Mouse (Mus musculus): Measurements from ENCODE around the gene Sept1. TPM values are rescaled to one million over a fixed set of nuclear protein-coding genes. Genes with fewer than 3 reads are reported as not detected.

The Sept1 gene
- polyA plus RNA-seq, 1 experiment from 2014 or later = 18.6 TPM

DNA sequence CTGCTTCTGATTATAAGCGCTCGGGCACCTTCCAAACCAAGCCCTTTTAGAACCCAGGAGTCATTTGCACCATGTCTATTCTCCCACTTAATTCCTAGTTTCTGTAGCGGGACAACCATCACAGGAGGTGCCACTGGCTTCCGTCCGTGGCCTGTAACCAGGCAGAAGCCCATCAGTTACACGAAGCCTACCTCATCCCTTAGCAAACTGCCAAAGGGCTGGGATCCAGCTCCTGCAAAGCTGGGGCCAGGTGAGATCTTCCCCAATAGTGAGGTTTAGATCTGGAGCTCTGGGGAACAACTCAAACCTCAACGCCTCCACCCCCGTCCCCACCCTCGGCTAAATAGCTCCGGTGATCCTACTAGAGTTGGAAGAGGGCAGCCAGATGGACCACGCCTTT, 36.4 kb downstream of the Sept1 start:
- Histone ChIP-seq H3K9me3 (ENCODE audit: low read length) (no peaks in the 10 kb centered on the region), H3K36me3 (ENCODE audit: insufficient read depth, low read length) (peaks cover 70% of the 10 kb centered on the region), H3K27ac (ENCODE audit: low read length) (peak overlapping the region; percentile 90), H3K4me3 (ENCODE audit: low read length) (peak overlapping the region; percentile 93), H3K9ac (replicated peaks; ENCODE audit: low read length) (peak overlapping the region; percentile 87), H3K27me3 (ENCODE audit: insufficient read depth, low read length) (no peaks in the 10 kb centered on the region), H3K4me1 (ENCODE audit: insufficient read depth, low read length) (peaks cover 19% of the 10 kb centered on the region), H3K4me2 (replicated peaks; ENCODE audit: low read depth, low read length) (peak overlapping the region; percentile 95)
- ATAC-seq (ENCODE audit: low FRiP score, low TSS enrichment) = no peak
- WGBS = 60% methylated on average over 11 of the region's 11 CpGs

DNA sequence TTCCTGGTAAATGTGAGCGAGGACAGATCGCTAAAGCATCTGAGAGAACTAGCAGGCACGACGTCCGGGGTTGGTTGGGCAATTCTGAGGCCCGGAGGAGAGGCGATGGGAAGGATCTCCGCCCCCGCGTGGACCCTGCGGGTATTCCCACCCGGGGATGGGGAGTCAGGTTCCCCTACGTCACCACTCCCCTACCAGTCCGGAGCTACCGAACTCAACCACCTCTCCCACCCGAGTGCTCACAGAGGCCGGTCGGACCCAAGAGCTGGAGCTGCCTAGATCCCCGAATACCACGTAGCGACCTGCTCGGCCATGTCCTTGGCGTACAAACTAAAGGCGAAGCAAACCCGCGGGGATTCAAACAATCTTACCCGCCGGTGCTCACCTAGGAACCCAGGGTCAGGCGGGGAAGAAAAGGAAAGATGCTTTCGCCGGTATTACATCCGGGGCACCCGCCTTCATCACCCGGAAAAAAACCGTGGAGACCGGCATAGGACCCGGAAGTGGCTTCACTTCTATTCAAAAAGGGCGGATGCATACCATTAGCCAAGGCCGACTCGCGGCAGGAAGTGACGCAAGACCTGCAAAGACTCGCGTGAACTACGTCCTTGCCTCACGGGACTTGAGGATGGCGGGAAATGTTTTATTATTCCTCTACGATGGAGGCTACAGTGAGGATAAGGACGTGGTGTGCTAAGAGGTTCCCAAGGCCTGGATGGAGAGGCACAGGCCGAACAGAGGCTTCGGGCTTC, 37.2 kb downstream of the Sept1 start, which contains the start of gene Cd2bp2:
Cd2bp2 (minus strand) TSS at position 507 of the 752 bp plus-strand sequence.
- peak; percentile 96 for ATAC-seq (ENCODE audit: low FRiP score, low TSS enrichment)
- no peaks in the 10 kb centered on the region for H3K27me3 ChIP-seq (ENCODE audit: insufficient read depth, low read length)
- H3K4me2 ChIP-seq (replicated peaks; ENCODE audit: low read depth, low read length) = peak within 1 kb of the TSS; percentile 96
- peaks cover 70% of the 10 kb centered on the region for H3K36me3 ChIP-seq (ENCODE audit: insufficient read depth, low read length)
- H3K9me3 ChIP-seq (ENCODE audit: low read length) = no peaks in the 10 kb centered on the region
- peak within 1 kb of the TSS; percentile 97 for H3K27ac ChIP-seq (ENCODE audit: low read length)
- H3K4me3 ChIP-seq (ENCODE audit: low read length) = peak within 1 kb of the TSS; percentile 93
- peaks cover 19% of the 10 kb centered on the region for H3K4me1 ChIP-seq (ENCODE audit: insufficient read depth, low read length)
- peak within 1 kb of the TSS; percentile 87 for H3K9ac ChIP-seq (replicated peaks; ENCODE audit: low read length)
- WGBS = under 1% methylated on average over 51 of the region's 51 CpGs

DNA sequence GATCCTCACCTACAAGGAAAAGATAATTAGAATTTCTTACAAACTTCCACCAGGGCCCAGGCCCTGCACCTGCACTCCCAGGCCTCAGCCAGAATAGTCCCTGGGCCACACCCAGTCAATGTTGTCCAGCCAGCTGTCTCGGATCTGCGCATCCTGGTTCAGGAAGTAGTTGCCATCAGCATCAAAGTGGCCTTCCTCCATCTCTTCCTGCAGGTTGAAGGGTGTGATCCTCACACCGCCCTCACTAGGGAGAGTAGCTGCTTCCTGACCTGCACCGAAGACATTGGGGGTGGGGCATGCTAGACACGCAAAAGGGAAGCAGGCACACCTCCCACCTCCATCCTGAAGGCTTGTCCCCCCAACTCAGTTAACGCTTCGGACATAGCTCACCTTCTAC, 38.3 kb downstream of the Sept1 start:
- no peak for ATAC-seq (ENCODE audit: low FRiP score, low TSS enrichment)
- Histone ChIP-seq H3K9ac (replicated peaks; ENCODE audit: low read length) (peak overlapping the region; percentile 84), H3K9me3 (ENCODE audit: low read length) (no peaks in the 10 kb centered on the region), H3K27me3 (ENCODE audit: insufficient read depth, low read length) (no peaks in the 10 kb centered on the region), H3K27ac (ENCODE audit: low read length) (peak overlapping the region; percentile 97; the same call in 1 of the 2 replicates), H3K36me3 (ENCODE audit: insufficient read depth, low read length) (peaks cover 61% of the 10 kb centered on the region), H3K4me2 (replicated peaks; ENCODE audit: low read depth, low read length) (peak overlapping the region; percentile 96), H3K4me3 (ENCODE audit: low read length) (peak overlapping the region; percentile 93), H3K4me1 (ENCODE audit: insufficient read depth, low read length) (peaks cover 19% of the 10 kb centered on the region)
- 56% methylated on average over 7 of the region's 7 CpGs for WGBS

DNA sequence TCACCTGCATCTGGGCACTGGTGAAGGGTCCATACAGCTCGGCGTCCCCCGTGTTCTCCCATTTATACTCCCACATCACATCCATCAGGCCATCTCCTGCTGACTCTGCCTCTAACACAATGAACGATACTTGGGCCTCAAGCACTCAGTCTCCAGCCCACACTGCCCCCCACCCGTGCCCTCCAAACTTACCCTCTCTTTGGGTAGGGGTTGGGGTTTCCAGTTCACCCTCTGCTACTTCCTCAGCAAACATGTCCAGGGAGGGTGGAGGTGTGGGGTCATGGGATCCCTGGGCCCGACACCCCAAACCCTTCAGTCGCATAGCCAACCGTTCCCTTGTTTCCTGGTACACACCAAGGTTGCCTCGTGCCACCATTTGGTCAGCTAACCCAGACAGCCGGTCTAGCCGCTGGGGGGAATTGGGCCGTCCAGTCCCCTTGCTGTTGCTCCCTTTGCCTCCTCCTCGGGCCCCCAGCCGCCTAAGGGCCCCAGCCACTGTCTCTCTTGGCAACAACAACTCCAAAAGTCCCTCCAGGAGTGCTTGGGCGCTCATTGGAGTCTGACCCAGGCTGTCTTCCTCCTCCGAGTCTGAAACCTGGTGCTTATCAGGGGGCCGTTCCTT, 38.8 kb downstream of the Sept1 start:
- no peak for ATAC-seq (ENCODE audit: low FRiP score, low TSS enrichment)
- Histone ChIP-seq H3K4me3 (ENCODE audit: low read length) (peak overlapping the region; percentile 93; the same call in 1 of the 2 replicates), H3K27me3 (ENCODE audit: insufficient read depth, low read length) (no peaks in the 10 kb centered on the region), H3K9ac (replicated peaks; ENCODE audit: low read length) (peak overlapping the region; percentile 84), H3K27ac (ENCODE audit: low read length) (no peak overlapping the region), H3K4me2 (replicated peaks; ENCODE audit: low read depth, low read length) (peak overlapping the region; percentile 96), H3K9me3 (ENCODE audit: low read length) (no peaks in the 10 kb centered on the region), H3K4me1 (ENCODE audit: insufficient read depth, low read length) (peaks cover 19% of the 10 kb centered on the region), H3K36me3 (ENCODE audit: insufficient read depth, low read length) (peaks cover 56% of the 10 kb centered on the region)
- WGBS = 77% methylated on average over 17 of the region's 17 CpGs

DNA sequence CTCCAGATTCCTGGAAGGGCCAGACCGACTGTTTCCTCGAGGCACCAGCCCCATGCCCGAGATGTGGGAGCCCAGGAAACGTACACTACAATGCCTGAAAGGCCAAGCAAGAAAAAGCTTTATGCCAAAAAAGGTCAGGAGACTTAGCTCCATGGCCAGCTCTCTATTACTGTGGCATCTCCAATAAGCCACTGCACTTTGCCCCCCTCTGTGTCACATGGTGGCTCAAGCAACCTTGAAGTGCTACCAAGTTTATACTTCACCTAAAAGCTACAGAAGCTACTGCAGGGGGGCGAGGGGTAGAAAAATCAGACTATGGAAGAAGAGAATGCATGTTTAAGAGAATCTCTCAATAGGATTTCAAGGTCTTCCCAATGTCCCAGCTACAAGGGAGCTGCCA, 39.9 kb downstream of the Sept1 start:
- H3K4me3 ChIP-seq (ENCODE audit: low read length) = no peak overlapping the region
- no peak overlapping the region for H3K4me2 ChIP-seq (replicated peaks; ENCODE audit: low read depth, low read length)
- no peaks in the 10 kb centered on the region for H3K27me3 ChIP-seq (ENCODE audit: insufficient read depth, low read length)
- no peak overlapping the region for H3K9ac ChIP-seq (replicated peaks; ENCODE audit: low read length)
- ATAC-seq (ENCODE audit: low FRiP score, low TSS enrichment) = no peak
- H3K9me3 ChIP-seq (ENCODE audit: low read length) = no peaks in the 10 kb centered on the region
- H3K36me3 ChIP-seq (ENCODE audit: insufficient read depth, low read length) = peaks cover 45% of the 10 kb centered on the region
- H3K4me1 ChIP-seq (ENCODE audit: insufficient read depth, low read length) = peaks cover 19% of the 10 kb centered on the region
- no peak overlapping the region for H3K27ac ChIP-seq (ENCODE audit: low read length)
- WGBS = 90% methylated on average over 5 of the region's 5 CpGs

DNA sequence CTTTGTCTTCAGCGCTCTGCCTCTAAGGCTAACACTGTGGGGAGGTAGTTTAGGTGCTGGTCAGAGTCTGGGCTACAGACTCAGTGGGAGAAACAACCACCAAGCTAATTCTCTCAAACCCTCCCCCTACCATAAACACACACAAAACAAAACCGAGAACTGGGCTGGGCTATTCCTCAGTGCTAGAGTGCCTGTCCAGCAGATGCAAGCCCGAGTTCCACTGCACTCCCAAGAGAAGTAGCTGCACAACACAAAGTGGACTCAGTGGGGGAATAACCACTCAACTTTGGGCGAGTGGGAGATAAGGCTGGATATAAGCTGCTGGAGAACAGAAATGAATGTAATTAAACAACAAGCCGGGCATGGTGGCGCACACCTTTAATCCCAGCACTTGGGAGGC, 42.3 kb downstream of the Sept1 start:
- Histone ChIP-seq H3K4me3 (ENCODE audit: low read length) (no peak overlapping the region), H3K9ac (replicated peaks; ENCODE audit: low read length) (no peak overlapping the region), H3K27ac (ENCODE audit: low read length) (no peak overlapping the region), H3K27me3 (ENCODE audit: insufficient read depth, low read length) (no peaks in the 10 kb centered on the region), H3K9me3 (ENCODE audit: low read length) (no peaks in the 10 kb centered on the region), H3K36me3 (ENCODE audit: insufficient read depth, low read length) (peaks cover 35% of the 10 kb centered on the region), H3K4me2 (replicated peaks; ENCODE audit: low read depth, low read length) (no peak overlapping the region), H3K4me1 (ENCODE audit: insufficient read depth, low read length) (peaks cover 12% of the 10 kb centered on the region)
- ATAC-seq (ENCODE audit: low FRiP score, low TSS enrichment) = no peak
- WGBS = 80% methylated on average over 6 of the region's 6 CpGs

DNA sequence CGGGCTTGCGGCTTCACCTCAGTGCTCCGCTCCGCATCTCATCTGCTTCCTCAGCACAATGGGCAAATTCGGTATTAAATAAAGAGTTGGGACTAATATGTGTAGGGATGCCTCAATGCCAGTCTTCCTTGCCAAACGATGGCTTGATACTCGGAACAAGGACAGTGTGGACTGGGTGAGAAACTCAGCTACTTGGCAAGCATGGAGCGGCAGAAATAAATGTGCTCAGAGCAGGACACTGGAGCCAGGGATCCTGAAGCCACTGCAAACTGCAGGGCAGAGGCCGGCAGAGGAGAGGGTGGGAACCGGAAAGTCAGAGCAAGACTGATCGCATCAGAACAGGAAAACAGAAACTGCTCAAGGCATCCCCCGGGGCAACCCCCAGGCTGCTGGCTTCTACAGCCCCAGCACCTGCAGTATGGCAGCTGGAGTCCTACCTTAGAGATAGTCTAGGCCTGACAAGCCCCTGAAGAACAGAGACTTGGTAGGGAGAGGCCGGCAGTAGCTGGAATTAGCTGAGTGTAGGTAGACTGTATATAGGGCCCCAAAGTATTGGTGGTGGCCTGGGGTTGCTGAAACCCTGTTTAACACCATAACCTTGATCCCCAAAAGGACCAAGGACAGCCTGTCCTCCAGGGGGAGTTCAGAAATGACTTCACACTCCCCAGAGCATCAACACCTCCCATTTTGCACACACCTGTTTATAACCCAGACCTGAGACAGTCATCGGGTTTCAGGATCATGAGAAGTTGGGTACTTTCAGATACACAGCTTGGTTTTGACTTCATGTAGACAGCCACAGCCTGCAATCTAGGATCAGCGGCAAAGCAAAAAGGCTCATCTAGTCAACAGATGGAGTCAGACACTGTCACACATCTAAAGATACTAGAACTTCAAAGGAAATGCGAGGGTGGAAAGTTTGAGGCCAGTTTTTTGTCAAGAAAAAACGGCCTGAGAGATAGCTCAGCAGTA, 44.3 kb downstream of the Sept1 start:
- no peak overlapping the region for H3K9ac ChIP-seq (replicated peaks; ENCODE audit: low read length)
- H3K9me3 ChIP-seq (ENCODE audit: low read length) = no peaks in the 10 kb centered on the region
- peaks cover 26% of the 10 kb centered on the region for H3K36me3 ChIP-seq (ENCODE audit: insufficient read depth, low read length)
- H3K4me3 ChIP-seq (ENCODE audit: low read length) = no peak overlapping the region
- H3K27me3 ChIP-seq (ENCODE audit: insufficient read depth, low read length) = no peaks in the 10 kb centered on the region
- 79% methylated on average over 17 of the region's 17 CpGs for WGBS
- ATAC-seq (ENCODE audit: low FRiP score, low TSS enrichment) = no peak
- H3K27ac ChIP-seq (ENCODE audit: low read length) = no peak overlapping the region
- no peaks in the 10 kb centered on the region for H3K4me1 ChIP-seq (ENCODE audit: insufficient read depth, low read length)
- no peak overlapping the region for H3K4me2 ChIP-seq (replicated peaks; ENCODE audit: low read depth, low read length)

DNA sequence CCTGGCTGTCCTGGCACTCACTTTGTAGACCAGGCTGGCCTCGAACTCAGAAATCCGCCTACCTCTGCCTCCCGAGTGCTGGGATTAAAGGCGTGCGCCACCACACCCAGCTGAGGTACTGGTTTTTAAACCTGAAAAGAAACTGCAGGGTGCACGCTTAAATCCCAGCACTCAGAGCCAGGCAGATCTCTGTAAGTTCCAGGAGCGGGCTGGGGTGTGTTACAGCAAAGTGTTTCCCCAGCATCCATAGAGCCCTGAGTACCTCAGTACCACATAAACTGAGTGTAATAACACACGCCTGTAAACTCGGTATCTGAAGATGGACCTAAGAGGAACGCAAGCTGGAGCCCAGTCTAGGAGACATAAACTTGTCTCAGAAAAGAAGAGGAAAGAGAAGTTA, 45.6 kb downstream of the Sept1 start:
- H3K9ac ChIP-seq (replicated peaks; ENCODE audit: low read length) = no peak overlapping the region
- H3K36me3 ChIP-seq (ENCODE audit: insufficient read depth, low read length) = peaks cover 14% of the 10 kb centered on the region
- no peak for ATAC-seq (ENCODE audit: low FRiP score, low TSS enrichment)
- H3K27ac ChIP-seq (ENCODE audit: low read length) = no peak overlapping the region
- H3K27me3 ChIP-seq (ENCODE audit: insufficient read depth, low read length) = no peaks in the 10 kb centered on the region
- WGBS = 72% methylated on average over 10 of the region's 10 CpGs
- H3K9me3 ChIP-seq (ENCODE audit: low read length) = no peaks in the 10 kb centered on the region
- H3K4me1 ChIP-seq (ENCODE audit: insufficient read depth, low read length) = no peaks in the 10 kb centered on the region
- H3K4me3 ChIP-seq (ENCODE audit: low read length) = no peak overlapping the region
- H3K4me2 ChIP-seq (replicated peaks; ENCODE audit: low read depth, low read length) = no peak overlapping the region

DNA sequence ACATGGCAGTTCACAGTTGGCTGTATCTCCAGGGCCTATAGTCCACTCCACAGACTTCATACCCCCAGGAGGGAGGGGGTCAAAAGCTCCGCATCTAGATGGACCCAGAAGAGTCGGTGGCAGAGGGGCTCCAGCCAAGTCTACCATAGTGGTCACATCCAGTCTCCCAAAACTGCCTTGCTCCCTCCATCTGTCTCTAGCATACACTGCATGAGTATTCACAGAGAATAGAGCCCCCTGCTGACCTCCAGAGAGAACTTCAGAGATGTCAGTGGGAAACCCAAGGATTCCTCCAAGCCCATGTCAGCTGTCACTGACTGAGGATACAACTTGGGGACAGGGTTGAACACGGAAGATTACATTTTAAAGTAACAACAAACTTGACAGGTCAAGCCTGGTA, 47.3 kb downstream of the Sept1 start:
- Histone ChIP-seq H3K9ac (replicated peaks; ENCODE audit: low read length) (no peak overlapping the region), H3K36me3 (ENCODE audit: insufficient read depth, low read length) (no peaks in the 10 kb centered on the region), H3K4me3 (ENCODE audit: low read length) (no peak overlapping the region), H3K4me1 (ENCODE audit: insufficient read depth, low read length) (no peaks in the 10 kb centered on the region), H3K27me3 (ENCODE audit: insufficient read depth, low read length) (no peaks in the 10 kb centered on the region), H3K27ac (ENCODE audit: low read length) (no peak overlapping the region), H3K4me2 (replicated peaks; ENCODE audit: low read depth, low read length) (no peak overlapping the region), H3K9me3 (ENCODE audit: low read length) (no peaks in the 10 kb centered on the region)
- WGBS = 65% methylated on average over 3 of the region's 3 CpGs
- ATAC-seq (ENCODE audit: low FRiP score, low TSS enrichment) = peak; percentile 50; the same call in 1 of the 2 replicates
